Mouse (Mus musculus) fat pad, adult 2 months (tissue): ENCODE data around the gene Olfr545.
"Not testable (repeated sequence)": the region's sequence is repeated elsewhere in the genome, so short reads cannot be mapped to it uniquely, and the experiment has no call there.

Experiments used
- DNase-seq: peaks from one replicate; pipeline ENCODE4 v3.0.0-alpha.2; 2011; ENCODE audit warnings: low read depth, low spot score; ENCODE audit errors: extremely low read depth

Gene Olfr545

GRCm38 (mm10) chr7:102499473-102499872, at the start of gene Olfr545:
Gene Olfr545 (minus strand): TSS chr7:102499573.
- DNase-seq = no peak

- DNase-seq = no peak
These were observed 41.9 kb upstream of the Olfr545 start for GRCm38 (mm10) chr7:102541251-102541650.

- DNase-seq = no peak
These were observed 41.2 kb upstream of the Olfr545 start, which contains the start of gene Olfr548-ps1 for GRCm38 (mm10) chr7:102540596-102540995. Gene Olfr548-ps1 (plus strand): TSS chr7:102540896.

DNA sequence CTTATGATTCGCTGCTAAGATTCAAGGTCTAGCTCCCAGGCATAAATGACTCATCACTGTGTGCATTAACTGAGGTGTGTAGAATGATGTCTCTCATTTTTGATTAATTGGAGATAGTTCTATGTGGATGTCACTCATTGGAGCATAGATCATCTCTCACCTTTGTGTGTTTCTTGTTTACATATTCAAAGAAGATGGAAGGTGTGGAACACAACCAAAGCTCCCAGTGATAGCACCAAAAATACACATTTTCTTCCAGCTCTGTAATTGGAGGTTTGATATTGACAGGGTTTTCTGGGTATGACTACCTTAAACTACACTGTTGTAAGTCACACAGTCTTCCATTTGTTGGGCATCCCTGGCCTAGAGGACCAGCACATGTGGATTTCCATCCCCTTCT, 35.1 kb upstream of the Olfr545 start, which contains the start of gene Olfr547:
Olfr547 (plus strand) TSS at position 301 of the 400 bp plus-strand sequence.
- DNase-seq = no peak

DNA sequence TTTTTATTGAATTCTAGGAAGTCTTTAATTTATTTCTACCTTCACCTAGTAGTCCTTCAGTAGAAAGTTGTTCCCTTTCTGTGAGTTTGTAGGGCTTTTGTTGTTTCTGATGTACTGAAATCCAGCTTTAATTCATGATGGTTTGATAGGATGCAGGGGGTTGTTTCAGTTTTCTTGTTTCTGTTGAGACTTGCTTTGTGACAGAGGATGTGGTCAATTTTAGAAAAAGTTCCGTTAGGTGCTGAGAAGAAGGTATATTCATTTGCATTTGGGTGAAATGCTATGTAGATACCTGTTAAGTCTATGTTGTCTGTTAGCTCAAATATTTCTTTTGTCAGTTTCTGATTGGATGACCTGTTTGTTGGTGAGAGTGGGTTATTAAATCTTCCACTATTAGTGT, 29.7 kb upstream of the Olfr545 start:
- DNase-seq = no peak

DNA sequence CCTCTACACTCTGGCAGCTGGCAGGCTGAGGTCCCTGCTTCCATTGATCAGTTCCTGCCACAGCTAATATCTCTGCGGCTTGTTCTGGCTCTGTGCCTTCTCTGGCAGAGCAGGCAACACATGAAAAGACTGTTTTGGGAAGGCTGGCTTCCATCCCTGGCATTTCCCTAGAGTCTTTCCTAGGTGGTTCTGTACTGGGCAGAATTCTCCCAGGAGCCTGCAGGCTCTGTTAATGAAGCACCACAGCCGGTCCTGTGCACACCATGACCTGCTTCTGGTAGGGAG, 17.6 kb upstream of the Olfr545 start:
- no peak for DNase-seq

GRCm38 (mm10) chr7:102516261-102517050, 17.1 kb upstream of the Olfr545 start:
- DNase-seq = no peak

DNA sequence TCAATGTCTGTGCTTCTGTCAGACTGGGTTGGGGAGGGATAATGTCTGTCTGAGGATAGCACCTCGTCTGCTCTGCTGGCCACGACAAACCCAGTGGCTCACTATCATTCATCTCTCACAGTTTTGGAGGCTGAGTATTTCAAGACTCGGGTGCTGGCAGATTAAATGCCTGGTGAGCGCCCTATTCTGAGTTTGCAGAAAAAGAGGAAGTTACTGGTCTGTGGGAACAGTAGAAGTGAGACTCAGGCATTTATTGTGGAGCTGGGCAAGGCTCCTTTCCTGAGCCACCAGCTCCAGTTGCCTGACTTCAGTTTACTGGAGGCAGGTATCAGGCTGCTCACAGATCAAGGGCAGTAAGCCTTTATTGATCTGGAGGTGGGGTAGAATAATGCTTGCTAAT, 14.8 kb upstream of the Olfr545 start:
- no peak for DNase-seq

DNA sequence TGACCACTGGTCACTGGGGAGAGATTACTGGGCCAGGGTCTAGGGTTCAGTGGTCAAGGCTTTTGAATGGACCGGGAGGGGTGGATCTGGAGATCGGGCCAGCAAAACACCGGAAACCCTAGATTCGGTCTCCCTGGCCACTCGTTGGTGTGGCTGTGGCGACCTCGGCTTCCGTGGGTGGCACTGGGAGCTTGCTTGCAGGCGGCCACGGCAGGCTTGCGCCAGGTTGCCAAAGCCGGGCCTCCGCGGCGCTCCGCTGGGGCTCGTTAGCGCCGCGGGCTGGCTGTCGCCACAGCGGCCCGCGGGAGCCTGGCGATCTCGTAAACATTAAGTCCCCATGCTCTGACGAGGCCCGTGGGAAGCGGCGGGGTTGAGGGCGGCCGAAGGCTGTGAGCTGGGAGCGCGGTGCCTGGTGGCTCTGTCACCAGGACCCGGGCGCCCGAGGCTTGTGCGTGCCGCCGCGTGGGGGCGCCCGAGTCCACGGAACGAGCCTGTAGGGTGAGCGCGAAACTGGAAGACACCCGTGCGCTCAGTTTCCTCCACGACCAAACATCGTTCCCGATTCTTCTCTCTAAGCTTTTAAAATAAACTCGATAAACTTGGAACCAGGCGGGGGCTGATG, 13.6 kb upstream of the Olfr545 start:
- no peak for DNase-seq

- no peak for DNase-seq
These were observed 12.6 kb upstream of the Olfr545 start for GRCm38 (mm10) chr7:102511927-102512326.

- DNase-seq = no peak
These were observed 10.4 kb upstream of the Olfr545 start for GRCm38 (mm10) chr7:102509726-102510125.

GRCm38 (mm10) chr7:102508666-102509065, 9.3 kb upstream of the Olfr545 start:
- DNase-seq = no peak

GRCm38 (mm10) chr7:102508066-102508465, 8.7 kb upstream of the Olfr545 start:
- no peak for DNase-seq

GRCm38 (mm10) chr7:102506848-102507247, 7.5 kb upstream of the Olfr545 start:
- no peak for DNase-seq

DNA sequence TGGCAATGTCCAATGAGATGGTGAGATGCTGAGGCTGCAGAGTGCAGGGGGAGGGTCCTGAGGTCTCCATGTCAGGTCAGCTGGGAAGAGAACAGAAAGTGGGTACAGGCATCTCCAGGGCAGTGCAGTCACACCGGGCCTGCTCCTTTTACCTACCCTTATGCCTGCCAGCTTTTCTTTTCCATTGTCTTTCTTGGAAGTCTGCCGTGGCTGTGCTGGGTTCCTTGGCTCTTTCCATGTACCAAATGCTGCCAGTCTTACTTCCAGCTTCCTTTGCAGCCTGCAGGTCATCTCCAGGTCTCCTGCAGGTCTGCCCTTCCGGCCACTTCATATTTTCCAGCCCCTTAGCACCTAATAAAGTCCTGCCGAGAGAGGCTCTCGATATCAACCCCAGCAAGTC, 2.6 kb upstream of the Olfr545 start:
- no peak for DNase-seq

GRCm38 (mm10) chr7:102494416-102494815, 5.0 kb downstream of the Olfr545 start:
- DNase-seq = not testable (repeated sequence)

DNA sequence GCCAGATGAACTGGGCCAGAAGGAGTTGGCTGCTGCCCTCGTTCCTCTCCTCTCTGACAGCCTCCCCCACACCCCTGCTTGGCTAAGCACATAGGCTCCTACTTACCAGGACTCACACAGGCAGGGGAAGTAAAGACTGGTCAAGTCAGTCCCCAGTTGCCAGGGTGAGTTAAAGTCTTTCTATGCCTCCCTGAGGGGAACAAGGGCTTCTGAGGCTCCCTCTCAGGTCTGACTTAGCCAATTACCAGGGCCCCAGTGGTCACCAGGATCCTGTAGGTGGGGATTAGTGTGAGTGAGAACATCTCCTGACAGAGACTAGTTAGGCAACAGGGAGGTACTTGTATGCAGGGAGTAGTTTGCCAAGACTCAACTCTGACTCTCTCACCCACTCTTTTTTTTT, 11.2 kb downstream of the Olfr545 start, which contains the start of gene Olfr544:
Olfr544 (minus strand) TSS at position 153 of the 400 bp plus-strand sequence.
- DNase-seq = peak; percentile 72

- DNase-seq = no peak
These were observed 13.3 kb downstream of the Olfr545 start for GRCm38 (mm10) chr7:102486105-102486504.

DNA sequence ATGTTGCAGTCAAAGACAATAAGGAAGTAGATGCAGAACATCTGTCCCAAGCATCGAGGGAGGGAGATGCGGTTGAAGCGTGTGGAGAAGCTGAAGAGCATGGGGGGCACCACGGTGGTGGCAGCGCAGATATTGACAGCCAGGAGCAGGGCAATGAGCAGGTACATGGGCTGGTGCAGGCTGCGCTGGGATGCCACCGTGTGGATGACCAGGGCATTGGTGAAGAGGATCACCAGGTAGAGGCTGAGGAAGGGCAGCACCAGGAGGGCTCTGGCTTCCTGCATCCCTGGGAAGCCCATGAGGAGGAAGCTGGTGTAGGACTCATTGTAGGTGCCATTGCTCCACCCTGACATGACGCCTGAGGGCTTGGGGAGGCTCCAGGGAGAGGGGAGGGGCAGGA, 14.6 kb downstream of the Olfr545 start:
- DNase-seq = not testable (repeated sequence)

DNA sequence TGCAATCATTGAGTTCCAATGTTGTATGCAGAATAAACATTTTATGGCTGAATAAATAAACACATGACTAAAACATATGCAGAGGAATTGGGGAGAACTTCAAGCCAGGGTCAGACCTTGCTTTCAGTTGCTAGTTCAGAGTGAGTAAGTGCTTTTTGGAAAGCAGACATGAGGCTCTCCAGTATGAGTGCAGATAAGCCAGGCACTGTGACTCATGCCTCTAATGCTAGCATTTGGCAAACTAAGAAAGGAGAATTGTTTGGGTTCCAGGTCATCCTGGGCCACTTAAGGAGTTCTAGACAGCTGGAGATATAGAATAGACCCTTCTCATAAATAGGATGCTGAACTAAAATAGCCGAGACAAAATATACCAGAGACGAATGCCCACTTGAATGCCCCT, 15.7 kb downstream of the Olfr545 start:
- DNase-seq = no peak

GRCm38 (mm10) chr7:102481579-102481978, 17.8 kb downstream of the Olfr545 start, which contains the start of gene Olfr543:
Gene Olfr543 (minus strand): TSS chr7:102481679.
- DNase-seq = no peak

- DNase-seq = no peak
These were observed 18.6 kb downstream of the Olfr545 start for GRCm38 (mm10) chr7:102480821-102481220.
